Mouse (Mus musculus) myocyte (in vitro differentiated cells): ENCODE data around the gene Fkbp15. TPM values are rescaled to one million over a fixed set of nuclear protein-coding genes. Genes with fewer than 3 reads are reported as not detected.
A peak's percentile ranks its signal among the peaks of the same experiment; 100 is the strongest.

Experiments
- H3K27me3 ChIP-seq: one replicate; pipeline ENCODE4 v1.6.1; 2011; ENCODE audit not compliant: control insufficient read depth, insufficient read depth, insufficient read length
- H3K36me3 ChIP-seq: one replicate; pipeline ENCODE4 v1.6.1; 2011; ENCODE audit not compliant: control insufficient read depth, insufficient read depth
- H3K4me2 ChIP-seq: one replicate; pipeline ENCODE4 v1.6.1; 2011; ENCODE audit warnings: low read depth, control low read depth
- H3K4me3 ChIP-seq: one replicate; pipeline ENCODE4 v1.5.1; 2011; ENCODE audit warnings: mild to moderate bottlenecking, control low read depth, moderate library complexity
- H3K79me2 ChIP-seq: one replicate; pipeline ENCODE4 v1.6.1; 2011; ENCODE audit not compliant: control insufficient read depth, insufficient read depth
- H3ac ChIP-seq: one replicate; pipeline ENCODE4 v1.6.1; 2011; ENCODE audit not compliant: control insufficient read depth, insufficient read length
- CEBPB ChIP-seq: IDR thresholded peaks from 2 replicates; pipeline ENCODE4 v1.6.1; 2011; ENCODE audit warnings: mild to moderate bottlenecking, moderate library complexity; ENCODE audit not compliant: poor library complexity, insufficient read depth, severe bottlenecking
- E2F4 ChIP-seq: IDR thresholded peaks from one replicate; pipeline ENCODE4 v1.6.1; 2011; ENCODE audit warnings: mild to moderate bottlenecking, control low read depth, moderate library complexity; ENCODE audit not compliant: insufficient read depth
- MAX ChIP-seq: IDR thresholded peaks from one replicate; pipeline ENCODE4 v1.6.1; 2011; ENCODE audit warnings: low read depth, mild to moderate bottlenecking, control low read depth
- MYOD1 ChIP-seq, 3 experiments: IDR thresholded peaks; one replicate each; pipeline ENCODE4 v1.6.1; 2011; ENCODE audit warnings: control low read depth in 2 of 3, low read depth in 2 of 3, mild to moderate bottlenecking in 2 of 3, moderate library complexity in 1 of 3; ENCODE audit not compliant: insufficient read length in 2 of 3, control insufficient read depth in 1 of 3
- MYOG ChIP-seq, 3 experiments: IDR thresholded peaks; one replicate each; pipeline ENCODE4 v1.6.1; 2011; ENCODE audit warnings: control low read depth in 2 of 3, low read depth in 2 of 3, mild to moderate bottlenecking in 2 of 3; ENCODE audit not compliant: insufficient read length in 2 of 3, control insufficient read depth in 1 of 3, insufficient read depth in 1 of 3
- POLR2A ChIP-seq: IDR thresholded peaks from one replicate; pipeline ENCODE4 v1.6.1; 2011; ENCODE audit warnings: low read depth, mild to moderate bottlenecking, control low read depth, moderate library complexity; ENCODE audit not compliant: insufficient read length
- POLR2AphosphoS2 ChIP-seq: IDR thresholded peaks from one replicate; pipeline ENCODE4 v1.6.1; 2011; ENCODE audit warnings: low read depth, control low read depth; ENCODE audit not compliant: insufficient read length
- REST ChIP-seq: IDR thresholded peaks from one replicate; pipeline ENCODE4 v1.6.1; 2011; ENCODE audit warnings: mild to moderate bottlenecking, control low read depth, moderate library complexity; ENCODE audit not compliant: insufficient read depth, insufficient read length
- SRF ChIP-seq: IDR thresholded peaks from one replicate; pipeline ENCODE4 v1.6.1; 2011; ENCODE audit warnings: low read depth; ENCODE audit not compliant: control insufficient read depth, insufficient read length
- TCF12 ChIP-seq: IDR thresholded peaks from one replicate; pipeline ENCODE4 v1.6.1; 2011; ENCODE audit warnings: mild to moderate bottlenecking, control low read depth; ENCODE audit not compliant: poor library complexity, insufficient read depth, severe bottlenecking
- TCF3 ChIP-seq: IDR thresholded peaks from one replicate; pipeline ENCODE4 v1.6.1; 2011; ENCODE audit warnings: low read depth, control low read depth; ENCODE audit not compliant: insufficient read length
- USF1 ChIP-seq: IDR thresholded peaks from one replicate; pipeline ENCODE4 v1.6.1; 2011; ENCODE audit warnings: low read depth, mild to moderate bottlenecking, control low read depth, moderate library complexity
- polyA plus RNA-seq: library from polyadenylated mRNA; unstranded; fragments of >200 nt; fragmentation: generic; extraction: Trizol; gene quantifications from one replicate; pipeline ENCODE4 v1.2.1, GENCODE M21; 2012; ENCODE audit warnings: missing spikeins

The Fkbp15 gene
- polyA plus RNA-seq, 1 experiment, result 18.4 TPM

- Histone ChIP-seq H3K36me3 (peaks cover 39% of the 10 kb centered on the region), H3K27me3 (no peaks in the 10 kb centered on the region), H3ac (no peak overlapping the region), H3K4me3 (no peak overlapping the region), H3K4me2 (no peak overlapping the region), H3K79me2 (peaks cover 5% of the 10 kb centered on the region)
- TF ChIP-seq POLR2AphosphoS2, result peak; percentile 16
- no peak for TF ChIP-seq POLR2A
Observed at GRCm38 (mm10) chr4:62391892-62392291, 31.5 kb upstream of the Fkbp15 start.

GRCm38 (mm10) chr4:62389592-62390512 is 29.5 kb upstream of the Fkbp15 start:
- H3K36me3 ChIP-seq, result peaks cover 22% of the 10 kb centered on the region
- H3K27me3 ChIP-seq, result no peaks in the 10 kb centered on the region
- H3K4me3 ChIP-seq, result no peak overlapping the region
- TF ChIP-seq MYOG (IDR thresholded peaks at IDR 0.05; ENCODE audit: control insufficient read depth in 1 of 3, insufficient read depth in 1 of 3, insufficient read length in 2 of 3, low read depth in 2 of 3) (no peak), POLR2AphosphoS2 (no peak), E2F4 (no peak), MYOD1 (IDR thresholded peaks at IDR 0.05; ENCODE audit: control insufficient read depth in 1 of 3, insufficient read length in 2 of 3, low read depth in 2 of 3) (no peak), TCF3 (no peak), USF1 (no peak), CEBPB (no peak), MAX (no peak)
- H3K79me2 ChIP-seq, result no peaks in the 10 kb centered on the region
- H3ac ChIP-seq, result no peak overlapping the region
- H3K4me2 ChIP-seq, result no peak overlapping the region

- H3K4me2 ChIP-seq, result no peak overlapping the region
- H3K36me3 ChIP-seq, result peaks cover 18% of the 10 kb centered on the region
- H3ac ChIP-seq, result no peak overlapping the region
- H3K79me2 ChIP-seq, result no peaks in the 10 kb centered on the region
- no peak overlapping the region for H3K4me3 ChIP-seq
- TF ChIP-seq POLR2A (peak; percentile 33), TCF12 (no peak), CEBPB (no peak), E2F4 (no peak), SRF (no peak), MYOD1 (IDR thresholded peaks at IDR 0.05; ENCODE audit: control insufficient read depth in 1 of 3, insufficient read length in 2 of 3, low read depth in 2 of 3) (no peak), USF1 (no peak), POLR2AphosphoS2 (peak; percentile 85)
- no peaks in the 10 kb centered on the region for H3K27me3 ChIP-seq
Observed at GRCm38 (mm10) chr4:62385439-62385838, 25.1 kb upstream of the Fkbp15 start.

GRCm38 (mm10) chr4:62384159-62384558 is 23.8 kb upstream of the Fkbp15 start:
- TF ChIP-seq TCF12 (no peak), MAX (no peak), MYOG (IDR thresholded peaks at IDR 0.05; ENCODE audit: control insufficient read depth in 1 of 3, insufficient read depth in 1 of 3, insufficient read length in 2 of 3, low read depth in 2 of 3) (no peak), POLR2AphosphoS2 (no peak), TCF3 (no peak), REST (no peak), MYOD1 (IDR thresholded peaks at IDR 0.05; ENCODE audit: control insufficient read depth in 1 of 3, insufficient read length in 2 of 3, low read depth in 2 of 3) (no peak), E2F4 (no peak), USF1 (no peak), SRF (no peak), POLR2A (no peak), CEBPB (no peak)
- H3ac ChIP-seq, result no peak overlapping the region
- no peak overlapping the region for H3K4me2 ChIP-seq
- H3K27me3 ChIP-seq, result no peaks in the 10 kb centered on the region
- H3K4me3 ChIP-seq, result no peak overlapping the region
- peaks cover 17% of the 10 kb centered on the region for H3K36me3 ChIP-seq
- no peaks in the 10 kb centered on the region for H3K79me2 ChIP-seq

- TF ChIP-seq POLR2A (no peak), E2F4 (no peak), USF1 (no peak), SRF (no peak), TCF3 (no peak), MYOD1 (IDR thresholded peaks at IDR 0.05; ENCODE audit: control insufficient read depth in 1 of 3, insufficient read length in 2 of 3, low read depth in 2 of 3) (no peak), MAX (no peak), MYOG (IDR thresholded peaks at IDR 0.05; ENCODE audit: control insufficient read depth in 1 of 3, insufficient read depth in 1 of 3, insufficient read length in 2 of 3, low read depth in 2 of 3) (no peak), REST (no peak), CEBPB (no peak), TCF12 (no peak), POLR2AphosphoS2 (no peak)
- Histone ChIP-seq H3K4me2 (no peak overlapping the region), H3ac (no peak overlapping the region), H3K27me3 (no peaks in the 10 kb centered on the region), H3K79me2 (no peaks in the 10 kb centered on the region), H3K36me3 (peaks cover 13% of the 10 kb centered on the region), H3K4me3 (no peak overlapping the region)
Observed at GRCm38 (mm10) chr4:62383752-62384151, 23.4 kb upstream of the Fkbp15 start.
